Mouse (Mus musculus) brain, embryonic 18.5 days (tissue): ENCODE data around the gene Olfr557.
A peak's percentile ranks its signal among the peaks of the same experiment; 100 is the strongest.

Source experiments
- DNase-seq: peaks from one replicate; pipeline ENCODE4 v3.0.0-alpha.2; 2012; ENCODE audit warnings: low read depth, low spot score

Gene Olfr557

DNA sequence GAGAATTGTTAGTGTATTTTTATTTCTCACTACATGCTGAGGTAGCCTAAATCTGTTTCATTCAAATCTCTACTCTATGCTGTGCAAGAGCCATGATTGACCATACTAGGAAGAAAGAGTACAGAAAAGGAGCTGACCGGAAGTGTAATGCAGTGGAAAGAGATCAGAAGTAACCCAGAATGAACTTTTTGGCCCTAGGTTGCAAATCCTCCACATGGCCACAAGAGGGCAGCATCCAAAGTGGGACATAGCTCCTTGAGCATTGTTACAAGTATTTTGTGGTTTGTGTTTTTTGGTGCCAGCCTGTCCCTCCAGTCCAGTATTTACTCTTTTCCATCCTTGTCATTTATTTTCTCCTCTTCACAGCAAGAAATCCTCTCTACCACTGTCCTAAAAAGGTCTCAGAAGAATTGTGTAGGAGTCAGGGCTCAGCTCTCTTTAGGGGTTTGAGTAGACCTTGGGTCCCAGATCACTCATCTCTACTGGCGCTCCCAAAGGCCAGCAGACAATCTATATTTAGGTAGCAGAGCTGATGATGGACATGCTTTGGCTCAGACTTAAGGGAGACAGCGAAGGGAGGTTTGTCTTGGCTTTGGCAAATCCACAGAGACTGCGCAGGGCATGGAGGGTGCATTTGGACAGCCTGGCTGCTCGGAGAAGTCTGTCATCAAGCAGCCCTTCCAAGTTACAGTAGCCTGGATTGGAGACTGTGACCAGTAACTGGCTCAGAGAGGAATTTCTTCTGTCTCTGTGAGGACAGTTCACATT is at the start of gene Olfr557:
Gene Olfr557, plus strand, starts transcription at position 553 of the 768 bp plus-strand sequence.
- DNase-seq, result no peak

GRCm38 (mm10) chr7:102658523-102658922 is 37.2 kb upstream of the Olfr557 start, which contains the start of gene Olfr555:
Olfr555 (plus strand) TSS chr7:102658823.
- no peak for DNase-seq

- no peak for DNase-seq
Observed at GRCm38 (mm10) chr7:102664599-102664998, 31.1 kb upstream of the Olfr557 start, which contains the start of gene Olfr556. Olfr556 (plus strand) TSS chr7:102664899.

DNA sequence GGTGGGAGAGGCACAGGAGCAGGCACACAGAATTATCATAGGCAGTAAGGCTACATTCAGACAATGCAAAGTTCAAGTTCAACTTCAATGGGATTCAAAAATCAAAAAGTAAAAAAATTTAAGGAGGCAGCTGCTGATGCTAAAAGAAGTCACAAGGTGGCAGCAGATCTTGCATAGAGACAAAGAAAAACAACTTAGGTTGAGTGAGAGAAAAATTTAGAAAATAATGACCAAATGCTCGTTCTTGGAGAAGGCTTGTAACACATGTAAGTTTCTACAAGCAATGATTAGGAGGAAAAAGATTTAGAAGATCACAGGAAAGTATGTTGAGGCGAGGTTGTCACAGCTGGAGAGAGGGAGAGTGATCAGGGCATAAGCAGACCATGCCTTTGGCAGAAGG is 30.3 kb upstream of the Olfr557 start:
- DNase-seq, result no peak

- DNase-seq, result no peak
Observed at GRCm38 (mm10) chr7:102676225-102676624, 19.5 kb upstream of the Olfr557 start.

- DNase-seq, result no peak
Observed at GRCm38 (mm10) chr7:102681916-102682315, 13.8 kb upstream of the Olfr557 start.

DNA sequence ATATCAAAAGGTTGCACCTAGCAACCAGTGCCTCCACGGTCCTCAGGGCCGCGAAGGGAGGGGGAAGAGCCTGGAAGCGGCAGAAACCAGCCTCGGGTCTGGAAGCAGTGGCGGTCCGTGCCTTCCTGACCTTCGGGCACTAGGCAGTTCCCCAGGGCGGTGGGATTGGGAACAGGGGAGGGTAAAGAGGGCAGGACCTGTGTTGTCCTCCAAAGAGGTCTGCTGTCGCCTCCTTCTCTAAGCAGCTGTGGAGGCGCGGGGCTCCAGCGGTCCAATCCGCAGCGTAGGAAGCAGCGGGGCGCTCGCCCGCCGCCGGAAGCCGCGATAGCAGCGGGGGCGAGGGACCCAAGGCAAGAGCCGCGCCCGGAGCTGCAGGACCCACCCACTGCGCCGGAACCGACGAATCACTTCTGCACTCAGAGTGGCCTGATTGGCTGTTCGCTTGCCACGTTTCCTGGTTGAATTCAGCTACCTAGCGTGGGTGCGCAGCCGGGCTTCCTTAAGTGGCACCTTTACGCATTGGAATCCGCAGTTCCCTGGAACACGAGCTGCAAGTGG is 8.7 kb upstream of the Olfr557 start, which contains the start of gene Trim68:
Gene Trim68, minus strand, starts transcription at position 384 of the 558 bp plus-strand sequence.
- peak; percentile 65 for DNase-seq

DNA sequence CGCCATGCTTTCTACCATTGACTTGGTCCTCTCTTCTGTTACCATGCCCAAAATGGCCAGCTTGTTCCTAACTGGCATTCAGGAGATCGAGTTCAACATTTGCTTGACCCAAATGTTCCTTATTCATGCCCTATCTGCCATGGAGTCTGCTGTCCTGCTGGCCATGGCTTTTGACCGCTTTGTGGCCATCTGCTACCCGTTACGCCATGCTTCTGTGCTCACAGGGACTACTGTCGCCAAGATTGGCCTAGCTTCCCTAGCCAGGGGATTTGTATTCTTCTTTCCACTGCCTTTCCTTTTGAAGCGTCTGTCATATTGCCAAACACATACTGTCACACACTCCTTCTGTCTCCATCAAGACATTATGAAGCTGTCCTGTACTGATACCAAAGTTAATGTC is 2.8 kb downstream of the Olfr557 start:
- no peak for DNase-seq

DNA sequence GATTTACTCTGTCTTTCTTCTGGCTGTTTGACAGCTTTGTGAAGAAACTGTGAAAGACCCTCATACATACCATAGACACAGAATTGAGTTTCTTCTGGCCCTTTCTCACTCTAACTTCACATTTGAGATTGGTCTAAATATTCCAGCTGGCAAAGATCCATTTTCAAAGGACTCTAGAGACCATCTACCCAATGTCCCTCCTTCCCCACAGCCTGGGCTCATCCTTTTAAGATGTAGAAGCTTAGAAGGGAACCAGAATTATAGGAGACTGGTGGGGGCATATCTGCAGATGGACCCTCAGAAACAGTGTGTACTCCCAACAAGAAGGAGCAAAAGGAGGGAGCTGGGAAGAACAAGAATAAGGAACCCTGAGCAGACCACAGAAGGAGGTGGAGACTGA is 6.2 kb downstream of the Olfr557 start, which contains the start of gene Olfr558:
Gene Olfr558, plus strand, starts transcription at position 301 of the 400 bp plus-strand sequence.
- DNase-seq, result no peak

- DNase-seq, result no peak
Observed at GRCm38 (mm10) chr7:102718970-102719369, 23.3 kb downstream of the Olfr557 start, which contains the start of gene Olfr33. Olfr33 (minus strand) TSS chr7:102719070.

DNA sequence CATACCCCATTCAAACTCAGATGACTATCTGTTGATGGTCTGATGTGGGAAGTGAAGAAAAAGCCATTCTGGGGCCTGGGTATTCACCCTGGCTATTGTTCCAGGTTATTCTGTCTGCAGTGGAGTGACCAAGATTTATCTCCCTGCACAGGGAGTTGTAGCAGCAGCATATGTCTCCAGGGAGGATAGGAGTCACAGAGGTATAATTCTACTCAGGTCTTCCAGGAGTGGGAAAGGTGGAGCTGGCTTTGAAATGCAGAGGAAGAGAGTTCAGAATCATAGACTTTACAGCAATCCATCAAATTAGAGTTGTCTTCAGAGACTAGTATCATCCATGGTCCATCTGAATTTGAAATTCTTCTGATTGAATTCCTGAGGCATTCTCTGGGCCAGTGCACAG is 31.7 kb downstream of the Olfr557 start, which contains the start of gene Olfr559:
Gene Olfr559, minus strand, starts transcription at position 101 of the 400 bp plus-strand sequence.
- no peak for DNase-seq

DNA sequence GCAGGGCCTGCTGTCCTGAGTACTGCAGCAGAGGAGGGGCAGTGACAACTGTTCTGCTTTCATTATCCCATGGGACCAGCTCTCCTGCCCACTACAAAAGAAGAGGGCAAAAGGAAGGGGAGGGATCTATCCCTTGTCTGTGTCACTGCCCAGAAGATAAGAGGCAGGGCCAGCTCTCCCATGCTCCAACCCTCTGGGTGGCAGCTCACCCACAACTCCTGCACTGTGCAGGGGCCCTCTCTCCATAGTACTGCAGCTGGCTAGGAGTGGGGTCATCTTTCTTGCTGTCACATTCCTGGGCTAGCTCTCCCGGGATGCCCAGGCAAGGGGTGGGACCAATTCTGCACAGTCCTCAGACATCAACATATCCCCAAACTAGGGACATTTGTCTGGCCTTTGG is 38.1 kb downstream of the Olfr557 start:
- no peak for DNase-seq

DNA sequence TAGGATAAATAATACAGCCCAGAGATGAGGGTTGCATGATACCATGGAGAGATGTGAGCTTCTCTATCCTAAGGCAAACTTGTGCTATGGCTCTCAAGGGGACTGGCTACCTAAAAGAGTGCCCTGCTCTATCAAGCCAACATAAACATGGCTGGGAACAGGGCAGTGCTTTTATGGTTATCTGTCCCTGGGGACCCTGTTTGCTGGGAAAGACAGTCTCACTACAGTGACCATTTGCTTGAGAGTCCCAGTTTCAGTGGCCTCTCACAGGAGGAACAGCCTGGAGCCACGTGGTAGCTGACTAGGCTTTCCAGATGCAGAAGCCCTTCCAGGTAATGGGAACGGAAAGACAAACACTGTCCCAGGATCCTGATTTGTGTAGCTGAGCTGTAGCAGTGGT is 42.0 kb downstream of the Olfr557 start:
- no peak for DNase-seq
